Mouse (Mus musculus) hindbrain, embryonic 10.5 days (tissue): ENCODE measurements around the gene Pcyt1b. TPM values are rescaled to one million over a fixed set of nuclear protein-coding genes. Genes with fewer than 3 reads are reported as not detected.

Source experiments
- DNase-seq: peaks from one replicate; pipeline ENCODE4 v3.0.0-alpha.2; 2017; ENCODE audit warnings: low spot score
- H3K27ac ChIP-seq: fragments of 300-500 bp; sonication (generic); 2 replicates; pipeline ENCODE4 v1.5.1; 2016; ENCODE audit warnings: mild to moderate bottlenecking, moderate library complexity
- H3K27me3 ChIP-seq: fragments of 300-500 bp; sonication (generic); 2 replicates; pipeline ENCODE4 v1.6.1; 2016; ENCODE audit warnings: mild to moderate bottlenecking; ENCODE audit not compliant: poor library complexity, insufficient read depth, severe bottlenecking
- H3K36me3 ChIP-seq: fragments of 300-500 bp; sonication (generic); 2 replicates; pipeline ENCODE4 v1.6.1; 2016; ENCODE audit warnings: mild to moderate bottlenecking, moderate library complexity
- H3K4me1 ChIP-seq: fragments of 300-500 bp; sonication (generic); replicated peaks from 2 replicates; pipeline ENCODE4 v1.6.1; 2016; ENCODE audit warnings: mild to moderate bottlenecking
- H3K4me3 ChIP-seq: fragments of 300-500 bp; sonication (generic); 2 replicates; pipeline ENCODE4 v1.5.1; 2016; ENCODE audit warnings: mild to moderate bottlenecking, moderate library complexity
- H3K9me3 ChIP-seq: fragments of 300-500 bp; sonication (generic); 2 replicates; pipeline ENCODE4 v1.6.1; 2016; ENCODE audit warnings: mild to moderate bottlenecking, moderate library complexity
- WGBS: fragments of 180-500 bp; shearing (Covaris S2); methylation state at CpG from one replicate; pipeline ENCODE4 v1.1.7; 2016; 5-methylcytosine and 5-hydroxymethylcytosine counted together
- polyA plus RNA-seq: library from polyadenylated mRNA; unstranded; fragments of >200 nt; fragmentation: Nextera tagmentation; extraction: Ambion mirVana; gene quantifications from 2 replicates; pipeline ENCODE4 v1.2.1, GENCODE M21; 2016

Pcyt1b gene
- polyA plus RNA-seq, 1 experiment from 2014 or later = 9.2 TPM

GRCm38 (mm10) chrX:93750566-93750965, 95.9 kb downstream of the Pcyt1b start:
- Histone ChIP-seq H3K27me3 (no peaks in the 10 kb centered on the region; the same call in 1 of the 2 replicates), H3K27ac (no peak overlapping the region), H3K36me3 (no peaks in the 10 kb centered on the region), H3K9me3 (no peaks in the 10 kb centered on the region), H3K4me1 (no peaks in the 10 kb centered on the region), H3K4me3 (no peak overlapping the region)
- WGBS = 92% methylated on average over 6 of the region's 6 CpGs
- no peak for DNase-seq

GRCm38 (mm10) chrX:93755210-93755842, 100.7 kb downstream of the Pcyt1b start:
- H3K4me1 ChIP-seq = no peaks in the 10 kb centered on the region
- WGBS = 88% methylated on average over 11 of the region's 11 CpGs
- H3K27ac ChIP-seq = no peak overlapping the region
- H3K36me3 ChIP-seq = no peaks in the 10 kb centered on the region
- no peaks in the 10 kb centered on the region for H3K9me3 ChIP-seq
- peaks cover 4% of the 10 kb centered on the region; the same call in 1 of the 2 replicates for H3K27me3 ChIP-seq
- no peak overlapping the region for H3K4me3 ChIP-seq
- DNase-seq = no peak

- H3K27ac ChIP-seq = no peak overlapping the region
- H3K9me3 ChIP-seq = no peaks in the 10 kb centered on the region
- H3K36me3 ChIP-seq = no peaks in the 10 kb centered on the region
- H3K4me1 ChIP-seq = no peaks in the 10 kb centered on the region
- H3K4me3 ChIP-seq = no peak overlapping the region
- peaks cover 8% of the 10 kb centered on the region; the same call in 1 of the 2 replicates for H3K27me3 ChIP-seq
- no peak for DNase-seq
- 79% methylated on average over 7 of the region's 7 CpGs for WGBS
Observed at GRCm38 (mm10) chrX:93756867-93757455, 102.3 kb downstream of the Pcyt1b start.

DNA sequence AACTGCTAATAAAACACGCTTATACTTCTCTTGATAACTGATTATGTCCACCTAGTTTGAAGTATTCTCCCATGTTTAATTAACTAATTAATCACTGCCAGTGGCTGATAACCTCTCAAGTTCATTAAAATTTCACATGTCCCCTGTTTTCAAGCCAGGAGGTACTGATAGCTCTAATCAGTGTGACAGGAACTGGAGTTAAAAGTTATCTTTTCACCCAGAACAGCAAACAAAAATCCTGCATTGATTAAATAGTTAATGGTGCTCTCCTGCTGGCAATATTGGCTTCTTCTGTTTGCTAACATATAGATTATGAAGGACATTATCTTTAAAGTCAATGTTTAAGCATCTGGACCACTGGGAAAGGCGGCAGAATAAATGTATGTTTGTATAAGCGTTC, 106.1 kb downstream of the Pcyt1b start:
- DNase-seq = no peak

GRCm38 (mm10) chrX:93789562-93789961, 134.9 kb downstream of the Pcyt1b start:
- Histone ChIP-seq H3K4me3 (no peak overlapping the region), H3K36me3 (no peaks in the 10 kb centered on the region), H3K27me3 (no peaks in the 10 kb centered on the region), H3K9me3 (no peaks in the 10 kb centered on the region), H3K4me1 (no peaks in the 10 kb centered on the region), H3K27ac (no peak overlapping the region)
- no peak for DNase-seq
- WGBS = 79% methylated on average over 1 of the region's 1 CpGs

More for the DNA sequence above, 106.1 kb downstream of the Pcyt1b start:
- H3K27ac ChIP-seq = no peak overlapping the region
- H3K36me3 ChIP-seq = no peaks in the 10 kb centered on the region
- no peaks in the 10 kb centered on the region for H3K4me1 ChIP-seq
- H3K9me3 ChIP-seq = no peaks in the 10 kb centered on the region
- no peak overlapping the region for H3K4me3 ChIP-seq
- peaks cover 8% of the 10 kb centered on the region; the same call in 1 of the 2 replicates for H3K27me3 ChIP-seq
- 93% methylated on average over 3 of the region's 3 CpGs for WGBS

DNA sequence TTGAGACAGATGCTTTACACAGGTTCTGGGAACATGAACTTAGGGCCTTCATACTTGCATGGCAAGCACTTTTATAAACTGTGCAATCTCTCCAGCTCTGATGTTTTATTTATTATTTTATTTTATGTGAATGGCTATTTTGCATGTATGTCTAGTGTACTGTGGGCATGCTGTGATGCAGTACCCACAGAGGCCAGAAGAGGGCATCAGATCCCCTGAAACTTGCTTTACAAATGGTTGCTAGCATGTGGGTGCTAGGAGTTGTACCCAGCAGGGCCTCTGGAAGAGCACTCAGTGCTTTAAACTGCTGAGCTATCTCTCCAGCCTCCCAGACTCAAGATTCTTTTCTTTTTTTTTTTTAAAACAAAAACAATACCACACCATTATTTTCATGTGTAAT, 138.5 kb downstream of the Pcyt1b start:
- Histone ChIP-seq H3K27ac (no peak overlapping the region), H3K4me1 (no peaks in the 10 kb centered on the region), H3K4me3 (no peak overlapping the region), H3K27me3 (no peaks in the 10 kb centered on the region), H3K9me3 (no peaks in the 10 kb centered on the region), H3K36me3 (0 out of 2 replicates have a peak, but pooled peaks cover 3% of the 10 kb centered on the region)
- peak; percentile 31 for DNase-seq

Other genes with a start within 250 kb of the Pcyt1b start
- 14.7 and 22.0 TPM in 2 replicates for gene Pola1, start 22.7 kb upstream of the Pcyt1b start, polyA plus RNA-seq
- 62.3 and 68.4 TPM in 2 replicates for gene Pdk3, start 177.3 kb downstream of the Pcyt1b start, polyA plus RNA-seq